Mouse (Mus musculus) neural tube, embryonic 14.5 days (tissue): ENCODE measurements around the gene Lmln. TPM values are rescaled to one million over a fixed set of nuclear protein-coding genes. Genes with fewer than 3 reads are reported as not detected.
"Not testable (repeated sequence)": the region's sequence is repeated elsewhere in the genome, so short reads cannot be mapped to it uniquely, and the experiment has no call there.

Source experiments
- ATAC-seq: fragments of 200-750 bp; cut with Nextera tagmentation; 2 replicates; pipeline ENCODE4 v1.8.0; 2017; ENCODE audit warnings: low read depth, mild to moderate bottlenecking, moderate TSS enrichment, moderate library complexity
- H3K27ac ChIP-seq: fragments of 300-500 bp; sonication (generic); 2 replicates; pipeline ENCODE4 v1.5.1; 2014; ENCODE audit warnings: low read depth, mild to moderate bottlenecking, control low read depth, low read length, moderate library complexity, mixed read lengths
- H3K27me3 ChIP-seq: fragments of 300-500 bp; sonication (generic); 2 replicates; pipeline ENCODE4 v1.6.1; 2014; ENCODE audit warnings: low read length; ENCODE audit not compliant: control insufficient read depth, insufficient read depth
- H3K36me3 ChIP-seq: fragments of 300-500 bp; sonication (generic); 2 replicates; pipeline ENCODE4 v1.6.1; 2014; ENCODE audit warnings: low read length, mixed read lengths; ENCODE audit not compliant: control insufficient read depth, insufficient read depth
- H3K4me1 ChIP-seq: fragments of 300-500 bp; sonication (generic); 2 replicates; pipeline ENCODE4 v1.6.1; 2014; ENCODE audit warnings: low read length; ENCODE audit not compliant: control insufficient read depth, insufficient read depth
- H3K4me2 ChIP-seq: fragments of 300-500 bp; sonication (generic); 2 replicates; pipeline ENCODE4 v1.6.1; 2014; ENCODE audit warnings: mild to moderate bottlenecking, low read depth, low read length, control low read depth
- H3K4me3 ChIP-seq: fragments of 300-500 bp; sonication (generic); 2 replicates; pipeline ENCODE4 v1.5.1; 2014; ENCODE audit warnings: low read depth, low read length, control low read depth, mixed read lengths
- H3K9ac ChIP-seq: fragments of 300-500 bp; sonication (generic); replicated peaks from 2 replicates; pipeline ENCODE4 v1.6.1; 2014; ENCODE audit warnings: low read depth, mild to moderate bottlenecking, control low read depth, low read length, mixed read lengths
- H3K9me3 ChIP-seq: fragments of 300-500 bp; sonication (generic); 2 replicates; pipeline ENCODE4 v1.6.1; 2016; ENCODE audit warnings: low read length; ENCODE audit not compliant: control insufficient read depth
- WGBS: fragments of 180-500 bp; shearing (Covaris S2); extraction: QIAGEN DNeasy Blood & Tissue Kit; methylation state at CpG from one replicate; pipeline ENCODE4 v1.1.7; 2014; 5-methylcytosine and 5-hydroxymethylcytosine counted together
- polyA plus RNA-seq: library from polyadenylated mRNA; unstranded; fragments of >200 nt; fragmentation: Nextera tagmentation; extraction: Ambion mirVana; gene quantifications from 2 replicates; pipeline ENCODE4 v1.2.1, GENCODE M21; 2014

Lmln gene
- polyA plus RNA-seq, 1 experiment from 2014 or later, result 4.9 TPM

GRCm38 (mm10) chr16:33158590-33159071 lies 96.3 kb downstream of the Lmln start:
- H3K36me3 ChIP-seq, result no peaks in the 10 kb centered on the region
- H3K4me2 ChIP-seq, result no peak overlapping the region
- H3K4me1 ChIP-seq, result no peaks in the 10 kb centered on the region
- H3K27ac ChIP-seq, result no peak overlapping the region
- no peak overlapping the region for H3K9ac ChIP-seq
- no peak overlapping the region for H3K4me3 ChIP-seq
- 76% methylated on average over 14 of the region's 14 CpGs for WGBS
- H3K9me3 ChIP-seq, result no peaks in the 10 kb centered on the region; the same call in 1 of the 2 replicates
- H3K27me3 ChIP-seq, result no peaks in the 10 kb centered on the region
- ATAC-seq, result no peak

- Histone ChIP-seq H3K9me3 (no peaks in the 10 kb centered on the region; the same call in 1 of the 2 replicates), H3K4me3 (no peak overlapping the region), H3K4me1 (no peaks in the 10 kb centered on the region), H3K36me3 (no peaks in the 10 kb centered on the region), H3K27ac (no peak overlapping the region), H3K27me3 (no peaks in the 10 kb centered on the region), H3K4me2 (no peak overlapping the region), H3K9ac (no peak overlapping the region)
- ATAC-seq, result no peak
- whole genome bisulfite sequencing, result 96% methylated on average over 2 of the region's 2 CpGs
Measured at GRCm38 (mm10) chr16:33159363-33159762, 97.0 kb downstream of the Lmln start.

- Histone ChIP-seq H3K36me3 (no peaks in the 10 kb centered on the region), H3K27me3 (no peaks in the 10 kb centered on the region), H3K9ac (no peak overlapping the region), H3K4me2 (no peak overlapping the region), H3K4me3 (no peak overlapping the region), H3K4me1 (no peaks in the 10 kb centered on the region), H3K9me3 (no peaks in the 10 kb centered on the region; the same call in 1 of the 2 replicates), H3K27ac (no peak overlapping the region)
- no peak for ATAC-seq
- WGBS, result 83% methylated on average over 13 of the region's 13 CpGs
Measured at GRCm38 (mm10) chr16:33163330-33164090, 101.2 kb downstream of the Lmln start.

- not testable (repeated sequence) for ATAC-seq, H3K4me1 ChIP-seq, H3K4me3 ChIP-seq, H3K27me3 ChIP-seq, H3K27ac ChIP-seq, H3K9me3 ChIP-seq, H3K4me2 ChIP-seq, H3K9ac ChIP-seq, H3K36me3 ChIP-seq
- WGBS, result 74% methylated on average over 6 of the region's 6 CpGs
Measured at GRCm38 (mm10) chr16:33166284-33166683, 104.0 kb downstream of the Lmln start.

- Histone ChIP-seq H3K4me1 (no peaks in the 10 kb centered on the region), H3K4me3 (no peak overlapping the region), H3K27ac (no peak overlapping the region), H3K9me3 (no peaks in the 10 kb centered on the region), H3K9ac (no peak overlapping the region), H3K36me3 (no peaks in the 10 kb centered on the region), H3K4me2 (no peak overlapping the region), H3K27me3 (no peaks in the 10 kb centered on the region)
- ATAC-seq, result no peak
- whole genome bisulfite sequencing, result 44% methylated on average over 5 of the region's 5 CpGs
Measured at GRCm38 (mm10) chr16:33167537-33167936, 105.2 kb downstream of the Lmln start.

GRCm38 (mm10) chr16:33169471-33170034 lies 107.2 kb downstream of the Lmln start:
- Histone ChIP-seq H3K4me3 (no peak overlapping the region), H3K36me3 (no peaks in the 10 kb centered on the region), H3K4me2 (no peak overlapping the region), H3K9ac (no peak overlapping the region), H3K4me1 (no peaks in the 10 kb centered on the region), H3K9me3 (no peaks in the 10 kb centered on the region), H3K27me3 (no peaks in the 10 kb centered on the region), H3K27ac (no peak overlapping the region)
- ATAC-seq, result no peak
- 79% methylated on average over 8 of the region's 8 CpGs for WGBS

DNA sequence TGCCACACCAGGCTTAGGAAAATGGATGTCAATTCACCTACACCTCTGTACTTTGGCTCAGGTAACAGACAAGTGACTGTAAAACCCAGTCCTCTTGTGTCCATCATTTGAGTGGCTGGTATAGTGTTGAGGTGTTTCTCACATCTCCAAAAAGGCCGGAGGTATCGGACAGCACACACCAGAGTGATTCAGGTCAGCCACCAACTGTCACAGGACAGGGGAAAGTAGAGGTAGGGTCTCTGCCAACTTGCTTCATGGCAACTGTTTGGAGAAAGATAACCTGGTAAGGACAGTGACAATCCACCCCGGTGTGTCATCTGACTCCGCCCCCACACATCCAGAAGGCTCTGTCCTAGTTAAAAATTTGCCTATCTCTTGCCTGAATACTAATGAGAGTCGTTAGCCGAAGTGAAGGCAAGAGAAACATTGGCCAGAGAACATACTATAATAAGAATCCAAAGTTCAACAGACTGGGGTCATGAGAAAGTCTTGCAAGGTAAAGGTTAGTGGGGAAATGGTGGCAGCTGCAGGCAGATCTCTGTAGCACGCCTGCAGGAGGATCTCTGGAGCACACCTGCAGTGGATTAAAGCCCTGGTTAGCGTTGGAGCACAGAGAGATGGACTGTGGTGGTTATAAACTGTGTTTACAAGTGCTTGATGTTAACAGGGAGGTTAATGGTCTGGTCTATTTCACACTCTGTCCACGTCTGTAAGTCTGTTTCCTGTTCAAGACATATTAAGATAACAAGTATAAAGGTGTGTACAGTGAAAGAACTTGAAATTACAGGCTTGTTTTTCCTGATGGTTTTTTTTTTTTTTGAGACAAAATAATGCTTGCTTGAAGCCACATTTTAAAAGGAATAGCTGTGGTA lies 108.6 kb downstream of the Lmln start:
- no peak overlapping the region for H3K27ac ChIP-seq
- H3K4me3 ChIP-seq, result no peak overlapping the region

GRCm38 (mm10) chr16:33171800-33172199 lies 109.5 kb downstream of the Lmln start:
- Histone ChIP-seq H3K27me3 (no peaks in the 10 kb centered on the region), H3K9me3 (no peaks in the 10 kb centered on the region), H3K9ac (no peak overlapping the region), H3K4me1 (no peaks in the 10 kb centered on the region), H3K27ac (no peak overlapping the region), H3K4me2 (no peak overlapping the region), H3K4me3 (no peak overlapping the region), H3K36me3 (no peaks in the 10 kb centered on the region)
- no peak for ATAC-seq
- WGBS, result 70% methylated on average over 6 of the region's 6 CpGs

More for the DNA sequence above, 108.6 kb downstream of the Lmln start:
- Histone ChIP-seq H3K4me1 (no peaks in the 10 kb centered on the region), H3K9ac (no peak overlapping the region), H3K9me3 (no peaks in the 10 kb centered on the region), H3K27me3 (no peaks in the 10 kb centered on the region), H3K4me2 (no peak overlapping the region), H3K36me3 (no peaks in the 10 kb centered on the region)
- ATAC-seq, result no peak
- WGBS, result 81% methylated on average over 9 of the region's 9 CpGs
